Mouse (Mus musculus) CD4-positive helper T cell, adult 2 months (primary cell): ENCODE data around the gene Sulf2.

Source experiments
- DNase-seq: peaks from one replicate; pipeline ENCODE4 v3.0.0-alpha.2; 2012; ENCODE audit warnings: low read depth, missing footprints, low spot score

Sulf2 gene

GRCm38 (mm10) chr2:166175552-166176136 is 20.2 kb upstream of the Sulf2 start:
- no peak for DNase-seq

GRCm38 (mm10) chr2:166175145-166175544 is 19.7 kb upstream of the Sulf2 start:
- DNase-seq, result no peak

- DNase-seq, result no peak
Measured at GRCm38 (mm10) chr2:166173169-166173568, 17.7 kb upstream of the Sulf2 start.

- DNase-seq, result no peak
Measured at GRCm38 (mm10) chr2:166170173-166170572, 14.7 kb upstream of the Sulf2 start.

GRCm38 (mm10) chr2:166168868-166169267 is 13.4 kb upstream of the Sulf2 start:
- DNase-seq, result no peak

- no peak for DNase-seq
Measured at GRCm38 (mm10) chr2:166167387-166167786, 11.9 kb upstream of the Sulf2 start.

GRCm38 (mm10) chr2:166165396-166165795 is 9.9 kb upstream of the Sulf2 start:
- DNase-seq, result no peak

- no peak for DNase-seq
Measured at GRCm38 (mm10) chr2:166164601-166165000, 9.1 kb upstream of the Sulf2 start.

- DNase-seq, result no peak
Measured at GRCm38 (mm10) chr2:166163917-166164316, 8.5 kb upstream of the Sulf2 start.

GRCm38 (mm10) chr2:166163252-166163651 is 7.8 kb upstream of the Sulf2 start:
- no peak for DNase-seq

GRCm38 (mm10) chr2:166162160-166162559 is 6.7 kb upstream of the Sulf2 start:
- no peak for DNase-seq

- DNase-seq, result no peak
Measured at GRCm38 (mm10) chr2:166159276-166159675, 3.8 kb upstream of the Sulf2 start.

- no peak for DNase-seq
Measured at GRCm38 (mm10) chr2:166157767-166158561, 2.5 kb upstream of the Sulf2 start.

- DNase-seq, result no peak
Measured at GRCm38 (mm10) chr2:166157144-166157543, 1.7 kb upstream of the Sulf2 start.

GRCm38 (mm10) chr2:166156122-166156521 is 659 bp upstream of the Sulf2 start:
- DNase-seq, result no peak

GRCm38 (mm10) chr2:166154749-166155453 is 562 bp downstream of the Sulf2 start:
- DNase-seq, result no peak

GRCm38 (mm10) chr2:166153891-166154711 is 1.4 kb downstream of the Sulf2 start:
- DNase-seq, result no peak

GRCm38 (mm10) chr2:166153399-166153793 is 2.1 kb downstream of the Sulf2 start:
- DNase-seq, result no peak

- DNase-seq, result no peak
Measured at GRCm38 (mm10) chr2:166152734-166153398, 2.6 kb downstream of the Sulf2 start.

GRCm38 (mm10) chr2:166151510-166152473 is 3.7 kb downstream of the Sulf2 start:
- DNase-seq, result no peak
